Mouse (Mus musculus) layer of hippocampus, adult 2 months (tissue): ENCODE data around the gene Mindy3. TPM values are rescaled to one million over a fixed set of nuclear protein-coding genes. Genes with fewer than 3 reads are reported as not detected.
A peak's percentile ranks its signal among the peaks of the same experiment; 100 is the strongest.
"Not testable (repeated sequence)": the region's sequence is repeated elsewhere in the genome, so short reads cannot be mapped to it uniquely, and the experiment has no call there.

Experiments
- DNase-seq, 2 experiments: peaks; one replicate each; pipeline ENCODE4 v3.0.0; 2022; ENCODE audit warnings: low spot score in 2 of 2
- H3K27ac ChIP-seq: fragments of 200-600 bp; 2 replicates; pipeline ENCODE4 v1.8.1; 2022
- H3K4me3 ChIP-seq: fragments of 200-600 bp; 2 replicates; pipeline ENCODE4 v1.8.1; 2022; ENCODE audit warnings: mild to moderate bottlenecking
- CTCF ChIP-seq: fragments of 200-600 bp; conservative IDR thresholded peaks from 2 replicates; pipeline ENCODE4 v1.8.1; 2022; ENCODE audit warnings: antibody characterized with exemption, mild to moderate bottlenecking, moderate library complexity
- long read RNA-seq, 2 experiments: library from polyadenylated mRNA; stranded (forward); transcript quantifications; one replicate each; pipeline ENCODE4 v2.0.0; 2021; ENCODE audit warnings: borderline mapping rate in 2 of 2
- total RNA-seq, 2 experiments: library from RNA; stranded (reverse); gene quantifications; 2 replicates each; pipeline ENCODE4 v1.2.3; 2021

The Mindy3 gene
- 100 to 1,000 TPM in 1 of 2 experiments, 10 to 100 TPM in 1; 98.4 to 111 TPM for total RNA-seq
- long read RNA-seq, experiment 1, transcript Mindy3-201 (15 exons, 2,344 nt), result major isoform, 5 of 33 reads
- long read RNA-seq, experiment 1, transcript Mindy3-217 (10 exons, 1,843 nt), result major isoform, 5 of 33 reads
- long read RNA-seq, experiment 1, partial matches to known transcripts, result 4 of 33 reads
- long read RNA-seq, experiment 1, other reads (novel, unspliced or antisense), result 19 of 33 reads
- long read RNA-seq, experiment 2, transcript Mindy3-201 (15 exons, 2,344 nt), result major isoform, 12 of 56 reads
- long read RNA-seq, experiment 2, transcript Mindy3-217 (10 exons, 1,843 nt), result minor isoform, 9 of 56 reads
- long read RNA-seq, experiment 2, partial matches to known transcripts, result 0 of 56 reads
- long read RNA-seq, experiment 2, other reads (novel, unspliced or antisense), result 27 of 56 reads

- Histone ChIP-seq H3K4me3 (peak within 1 kb of the TSS; percentile 99), H3K27ac (peak within 1 kb of the TSS; percentile 85)
- TF ChIP-seq CTCF, result peak; percentile 54
- DNase-seq, result peak; percentile 90
These were observed at the start of gene Mindy3 for GRCm38 (mm10) chr2:12419262-12419655. TSS of gene Mindy3 (minus strand) at chr2:12419470.

GRCm38 (mm10) chr2:12459732-12460131 lies 40.5 kb upstream of the Mindy3 start:
- no peak for DNase-seq
- TF ChIP-seq CTCF, result peak; percentile 84
- no peak overlapping the region for H3K4me3 ChIP-seq
- no peak overlapping the region for H3K27ac ChIP-seq

- Histone ChIP-seq H3K4me3 (no peak overlapping the region), H3K27ac (no peak overlapping the region)
- DNase-seq, result no peak
- no peak for TF ChIP-seq CTCF
These were observed 30.8 kb upstream of the Mindy3 start for GRCm38 (mm10) chr2:12450108-12450507.

GRCm38 (mm10) chr2:12440120-12440519 lies 20.9 kb upstream of the Mindy3 start:
- no peak for TF ChIP-seq CTCF
- DNase-seq, result no peak
- Histone ChIP-seq H3K4me3 (no peak overlapping the region), H3K27ac (no peak overlapping the region)

- H3K4me3 ChIP-seq, result no peak overlapping the region
- no peak overlapping the region for H3K27ac ChIP-seq
- no peak for TF ChIP-seq CTCF
- DNase-seq, result no peak
These were observed 20.3 kb upstream of the Mindy3 start for GRCm38 (mm10) chr2:12439543-12439942.

- peak; percentile 82 for TF ChIP-seq CTCF
- H3K27ac ChIP-seq, result no peak overlapping the region
- no peak overlapping the region for H3K4me3 ChIP-seq
- peak; percentile 13 to 21 for DNase-seq
These were observed 18.9 kb upstream of the Mindy3 start for GRCm38 (mm10) chr2:12438181-12438580.

GRCm38 (mm10) chr2:12432055-12432454 lies 12.8 kb upstream of the Mindy3 start:
- Histone ChIP-seq H3K27ac (no peak overlapping the region), H3K4me3 (no peak overlapping the region)
- DNase-seq, result no peak
- TF ChIP-seq CTCF, result no peak

- no peak overlapping the region for H3K4me3 ChIP-seq
- H3K27ac ChIP-seq, result no peak overlapping the region
- TF ChIP-seq CTCF, result no peak
These were observed 5.1 kb upstream of the Mindy3 start for GRCm38 (mm10) chr2:12424374-12424773.

GRCm38 (mm10) chr2:12423426-12423825 lies 4.2 kb upstream of the Mindy3 start:
- not testable (repeated sequence) for DNase-seq, H3K27ac ChIP-seq, H3K4me3 ChIP-seq

More at GRCm38 (mm10) chr2:12424374-12424773, 5.1 kb upstream of the Mindy3 start:
- no peak for DNase-seq

- peak overlapping the region; percentile 85 for H3K27ac ChIP-seq
- DNase-seq, result peak in 1 of 2 experiments; percentile 37
- peak overlapping the region; percentile 99 for H3K4me3 ChIP-seq
- no peak for TF ChIP-seq CTCF
These were observed 572 bp downstream of the Mindy3 start for GRCm38 (mm10) chr2:12418534-12419261.

GRCm38 (mm10) chr2:12418121-12418520 lies 1.1 kb downstream of the Mindy3 start:
- Histone ChIP-seq H3K4me3 (peak overlapping the region; percentile 99), H3K27ac (peak overlapping the region; percentile 85; the same call in 1 of the 2 replicates)
- no peak for TF ChIP-seq CTCF
- DNase-seq, result no peak

GRCm38 (mm10) chr2:12412309-12412708 lies 7.0 kb downstream of the Mindy3 start:
- Histone ChIP-seq H3K27ac (peak overlapping the region; percentile 81), H3K4me3 (no peak overlapping the region)
- TF ChIP-seq CTCF, result no peak
- no peak for DNase-seq

- no peak for DNase-seq
- no peak for TF ChIP-seq CTCF
- Histone ChIP-seq H3K4me3 (no peak overlapping the region), H3K27ac (peak overlapping the region; percentile 81)
These were observed 8.1 kb downstream of the Mindy3 start for GRCm38 (mm10) chr2:12411129-12411528.

GRCm38 (mm10) chr2:12406737-12407136 lies 12.5 kb downstream of the Mindy3 start:
- Histone ChIP-seq H3K4me3 (no peak overlapping the region), H3K27ac (no peak overlapping the region)
- no peak for DNase-seq
- TF ChIP-seq CTCF, result no peak
